Mouse (Mus musculus) liver, embryonic 14.5 days (tissue): ENCODE results near the gene Exoc1. TPM values are rescaled to one million over a fixed set of nuclear protein-coding genes. Genes with fewer than 3 reads are reported as not detected.

Experiments
- ATAC-seq: fragments of 200-750 bp; cut with Nextera tagmentation; 2 replicates; pipeline ENCODE4 v1.8.0; 2017; ENCODE audit warnings: moderate number of reproducible peaks, mild to moderate bottlenecking, moderate library complexity; ENCODE audit not compliant: insufficient read depth
- DNase-seq, 3 experiments: peaks; one replicate each; pipeline ENCODE4 v3.0.0-alpha.2; 2012 to 2013; ENCODE audit warnings: low read depth in 3 of 3, low spot score in 3 of 3
- H3K27ac ChIP-seq: fragments of 300-500 bp; sonication (generic); 2 replicates; pipeline ENCODE4 v1.5.1; 2014; ENCODE audit warnings: moderate library complexity, mild to moderate bottlenecking, control low read depth, inconsistent platforms
- H3K27me3 ChIP-seq: fragments of 300-500 bp; sonication (generic); 2 replicates; pipeline ENCODE4 v1.6.1; 2014; ENCODE audit warnings: mild to moderate bottlenecking, low read length, moderate library complexity; ENCODE audit not compliant: control insufficient read depth, insufficient read depth
- H3K36me3 ChIP-seq: fragments of 300-500 bp; sonication (generic); replicated peaks from 2 replicates; pipeline ENCODE4 v1.6.1; 2014; ENCODE audit warnings: low read depth; ENCODE audit not compliant: control insufficient read depth, insufficient read depth
- H3K4me1 ChIP-seq, 2 experiments: fragments of 200-500 bp in 1 of 2; fragments of 300-500 bp in 1 of 2; sonication (generic) in 1 of 2; replicated peaks; 2 replicates each; pipeline ENCODE4 v1.6.1; 2012 to 2014; ENCODE audit warnings: antibody characterized with exemption in 1 of 2, inconsistent platforms in 1 of 2, low read length in 1 of 2; ENCODE audit not compliant: control insufficient read depth in 2 of 2, insufficient read depth in 2 of 2
- H3K4me2 ChIP-seq: fragments of 300-500 bp; sonication (generic); 2 replicates; pipeline ENCODE4 v1.6.1; 2014; ENCODE audit warnings: low read depth, mild to moderate bottlenecking, control low read depth, moderate library complexity
- H3K4me3 ChIP-seq, 2 experiments: fragments of 200-500 bp in 1 of 2; fragments of 300-500 bp in 1 of 2; sonication (generic) in 1 of 2; 2 replicates each; pipeline ENCODE4 v1.5.1; 2012 to 2014; ENCODE audit warnings: low read depth in 2 of 2, low read length in 2 of 2, mild to moderate bottlenecking in 2 of 2, control low read depth in 1 of 2, inconsistent platforms in 1 of 2, moderate library complexity in 1 of 2; ENCODE audit not compliant: insufficient read depth in 1 of 2
- H3K9ac ChIP-seq: fragments of 300-500 bp; sonication (generic); replicated peaks from 2 replicates; pipeline ENCODE4 v1.6.1; 2014; ENCODE audit warnings: mild to moderate bottlenecking, control low read depth, moderate library complexity
- H3K9me3 ChIP-seq: fragments of 300-500 bp; sonication (generic); 2 replicates; pipeline ENCODE4 v1.6.1; 2016; ENCODE audit warnings: low read length, mixed read lengths; ENCODE audit not compliant: control insufficient read depth
- CTCF ChIP-seq: IDR thresholded peaks from 2 replicates; pipeline ENCODE4 v1.5.1; 2016; ENCODE audit warnings: antibody characterized with exemption, low read depth, control low read depth
- EP300 ChIP-seq: IDR thresholded peaks from 2 replicates; pipeline ENCODE4 v1.6.1; 2016; ENCODE audit warnings: antibody characterized with exemption, low read depth
- WGBS: fragments of 180-500 bp; shearing (Covaris S2); extraction: QIAGEN DNeasy Blood & Tissue Kit; methylation state at CpG from one replicate; pipeline ENCODE4 v1.1.7; 2014; ENCODE audit not compliant: insufficient replicate concordance; 5-methylcytosine and 5-hydroxymethylcytosine counted together
- polyA plus RNA-seq, 2 experiments: library from polyadenylated mRNA; depleted of rRNA in 1 of 2; stranded (reverse) in 1 of 2; unstranded in 1 of 2; fragments of >200 nt; fragmentation: Nextera tagmentation in 1 of 2; extraction: Ambion mirVana in 1 of 2; gene quantifications; 2 replicates each; pipeline versions ENCODE4 v1.2.1 to v1.2.3; 2012 to 2014

Exoc1 gene
- polyA plus RNA-seq (2012; rRNA removed) (8.7 and 15.7 TPM in 2 replicates), polyA plus RNA-seq (2014; fragmentation: Nextera tagmentation; extraction: Ambion mirVana) (8.1 and 10.0 TPM in 2 replicates)

GRCm38 (mm10) chr5:76529040-76529703 is at the start of gene Exoc1:
Exoc1 (plus strand) TSS chr5:76529311.
- WGBS = under 1% methylated on average over 39 of the region's 39 CpGs
- Histone ChIP-seq H3K4me2 (peak within 1 kb of the TSS; percentile 82), H3K36me3 (no peaks in the 10 kb centered on the region), H3K4me1 (peaks cover 9% of the 10 kb centered on the region in 2 experiments; a peak in 3 of 4 replicates), H3K4me3 (peak within 1 kb of the TSS; percentile 83 to 99), H3K9ac (peak within 1 kb of the TSS; percentile 82), H3K27me3 (no peaks in the 10 kb centered on the region), H3K27ac (peak within 1 kb of the TSS; percentile 67), H3K9me3 (no peaks in the 10 kb centered on the region)
- TF ChIP-seq EP300 (no peak), CTCF (no peak)
- ATAC-seq = peak; percentile 99
- peak; percentile 93 to 94 (median 93) for DNase-seq

- no peak for TF ChIP-seq CTCF
- no peak for TF ChIP-seq EP300
- 40% methylated on average over 5 of the region's 5 CpGs for WGBS
- H3K36me3 ChIP-seq = no peaks in the 10 kb centered on the region
These were observed 45.3 kb upstream of the Exoc1 start, which contains the start of gene Gm7271 for GRCm38 (mm10) chr5:76483811-76484210. Gm7271 (plus strand) TSS chr5:76484040.

GRCm38 (mm10) chr5:76495126-76495525 is 34.0 kb upstream of the Exoc1 start:
- no peak overlapping the region for H3K27ac ChIP-seq
- ATAC-seq = no peak
- H3K4me1 ChIP-seq = no peaks in the 10 kb centered on the region
- WGBS = 71% methylated on average over 13 of the region's 13 CpGs
- H3K4me2 ChIP-seq = no peak overlapping the region
- no peaks in the 10 kb centered on the region for H3K9me3 ChIP-seq
- H3K36me3 ChIP-seq = no peaks in the 10 kb centered on the region
- TF ChIP-seq EP300 (no peak), CTCF (no peak)
- no peak overlapping the region for H3K9ac ChIP-seq
- no peak for DNase-seq
- H3K4me3 ChIP-seq = no peak overlapping the region
- H3K27me3 ChIP-seq = no peaks in the 10 kb centered on the region

More at GRCm38 (mm10) chr5:76483811-76484210, 45.3 kb upstream of the Exoc1 start, which contains the start of gene Gm7271:
- ATAC-seq = no peak
- no peak within 1 kb of the TSS for H3K27ac ChIP-seq
- H3K27me3 ChIP-seq = no peaks in the 10 kb centered on the region
- no peaks in the 10 kb centered on the region for H3K9me3 ChIP-seq
- H3K4me2 ChIP-seq = no peak within 1 kb of the TSS
- no peak within 1 kb of the TSS for H3K9ac ChIP-seq
- H3K4me3 ChIP-seq = no peak within 1 kb of the TSS
- no peaks in the 10 kb centered on the region for H3K4me1 ChIP-seq
- no peak for DNase-seq

- ATAC-seq (no peak), DNase-seq (no peak)
- Histone ChIP-seq H3K4me2 (no peak overlapping the region), H3K4me3 (no peak overlapping the region), H3K4me1 (0 out of 4 replicates have a peak, but pooled peaks cover 0 to 2% of the 10 kb centered on the region in 2 experiments), H3K36me3 (no peaks in the 10 kb centered on the region), H3K9ac (no peak overlapping the region), H3K27me3 (no peaks in the 10 kb centered on the region), H3K27ac (no peak overlapping the region), H3K9me3 (no peaks in the 10 kb centered on the region)
- WGBS = 43% methylated on average over 1 of the region's 1 CpGs
- TF ChIP-seq EP300 (no peak), CTCF (no peak)
These were observed 6.7 kb upstream of the Exoc1 start for GRCm38 (mm10) chr5:76522446-76522845.

GRCm38 (mm10) chr5:76524623-76525022 is 4.5 kb upstream of the Exoc1 start:
- no peak overlapping the region for H3K4me2 ChIP-seq
- 34% methylated on average over 5 of the region's 5 CpGs for WGBS
- ATAC-seq = no peak
- no peak overlapping the region for H3K9ac ChIP-seq
- no peaks in the 10 kb centered on the region for H3K9me3 ChIP-seq
- H3K27me3 ChIP-seq = no peaks in the 10 kb centered on the region
- no peak overlapping the region for H3K4me3 ChIP-seq
- DNase-seq = no peak
- H3K36me3 ChIP-seq = no peaks in the 10 kb centered on the region
- TF ChIP-seq CTCF (no peak), EP300 (no peak)
- no peak overlapping the region for H3K27ac ChIP-seq
- 0 out of 4 replicates have a peak, but pooled peaks cover 0 to 2% of the 10 kb centered on the region in 2 experiments for H3K4me1 ChIP-seq
